Mouse (Mus musculus): Measurements from ENCODE around the gene Glra4.
"Not testable (repeated sequence)": the region's sequence is repeated elsewhere in the genome, so short reads cannot be mapped to it uniquely, and the experiment has no call there.

The Glra4 gene

GRCm38 (mm10) chrX:136714742-136715474 is 65.0 kb downstream of the Glra4 start:
- not testable (repeated sequence) for DNase-seq

GRCm38 (mm10) chrX:136708782-136709181 is 71.2 kb downstream of the Glra4 start:
- peak; percentile 1 for DNase-seq

- DNase-seq = peak; percentile 35
Observed at GRCm38 (mm10) chrX:136708168-136708681, 71.7 kb downstream of the Glra4 start.

Data from lung, postnatal 14 days (tissue).